Mouse (Mus musculus) cerebellum, adult 2 months (tissue): ENCODE measurements at regions not wholly inside any gene's neighbourhood (a gene's known extent, or its start where the extent isn't known, plus 50 kb on each side); places are given as distances from the start of the nearest gene placed in this dataset.

Source experiments
- DNase-seq, 2 experiments: peaks; one replicate each; pipeline ENCODE4 v3.0.0; 2021
- H3K27ac ChIP-seq: fragments of 200-500 bp; 2 replicates; pipeline ENCODE4 v1.5.1; 2012; ENCODE audit warnings: low read length, control low read depth, inconsistent platforms; ENCODE audit not compliant: insufficient read depth
- H3K27me3 ChIP-seq: fragments of 200-500 bp; 2 replicates; pipeline ENCODE4 v1.6.1; 2012; ENCODE audit warnings: inconsistent platforms, mild to moderate bottlenecking, low read length, moderate library complexity; ENCODE audit not compliant: control insufficient read depth, insufficient read depth
- H3K4me1 ChIP-seq: fragments of 200-500 bp; 2 replicates; pipeline ENCODE4 v1.6.1; 2011; ENCODE audit warnings: low read length; ENCODE audit not compliant: control insufficient read depth, insufficient read depth
- H3K4me3 ChIP-seq: fragments of 200-500 bp; replicated peaks from 2 replicates; pipeline ENCODE3; 2011; ENCODE audit warnings: mild to moderate bottlenecking, low read depth, low read length, control low read depth; ENCODE audit not compliant: insufficient read depth
- CTCF ChIP-seq: fragments of 200-500 bp; IDR thresholded peaks from 2 replicates; pipeline ENCODE4 v1.5.1; 2011; ENCODE audit warnings: low read depth, mild to moderate bottlenecking, control low read depth, low read length, moderate library complexity, borderline replicate concordance; ENCODE audit not compliant: insufficient read depth
- POLR2A ChIP-seq: fragments of 200-500 bp; IDR thresholded peaks from 2 replicates; pipeline ENCODE4 v1.6.1; 2011; ENCODE audit warnings: low read length, control low read depth, borderline replicate concordance; ENCODE audit not compliant: insufficient read depth
- WGBS: fragments of 180-500 bp; shearing (Covaris S2); methylation state at CpG from one replicate; pipeline ENCODE4 v1.1.7; 2018; 5-methylcytosine and 5-hydroxymethylcytosine counted together

DNA sequence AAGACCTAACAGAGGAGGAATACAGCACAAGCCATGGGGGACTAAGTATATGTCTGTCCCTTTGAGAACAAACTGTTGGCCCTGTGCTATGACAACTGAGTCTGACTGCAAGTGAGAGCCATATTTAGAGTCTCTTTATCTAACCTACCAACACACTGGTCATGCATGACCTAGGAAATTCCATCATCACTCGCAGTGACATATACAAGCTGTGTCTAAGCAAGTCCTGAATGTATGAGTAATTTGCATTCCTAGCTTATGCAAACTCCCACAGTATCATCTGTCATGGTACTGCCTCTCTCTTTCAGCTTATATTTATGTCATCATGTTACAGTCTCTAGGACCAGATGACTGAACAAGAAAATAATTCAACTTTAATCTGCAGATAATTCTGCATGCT is 257.1 kb upstream of the Eci2 start:
- H3K4me3 ChIP-seq, result no peak overlapping the region
- no peak for TF ChIP-seq CTCF
- no peak for TF ChIP-seq POLR2A
- no peak overlapping the region for H3K27ac ChIP-seq
- no peaks in the 10 kb centered on the region for H3K4me1 ChIP-seq
- 86% methylated on average over 1 of the region's 1 CpGs for WGBS
- DNase-seq, result no peak
- no peaks in the 10 kb centered on the region for H3K27me3 ChIP-seq

DNA sequence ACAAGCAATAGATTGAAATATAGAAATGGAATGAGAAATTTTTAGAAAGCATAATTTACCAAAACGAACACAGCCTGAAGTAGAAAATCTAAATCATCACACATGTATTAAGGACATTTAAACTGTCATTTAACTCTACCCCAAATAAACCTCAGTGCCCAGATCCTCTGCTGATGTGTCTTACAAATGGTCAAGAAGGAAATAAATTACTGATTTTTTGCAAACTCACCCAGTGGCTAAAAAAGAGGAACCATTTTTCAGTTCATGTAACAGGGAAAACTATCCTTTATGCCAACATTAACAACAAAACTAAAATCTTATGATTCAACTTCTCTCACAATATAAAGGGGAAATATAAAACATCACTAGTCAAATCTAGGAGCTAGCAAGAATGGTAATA is 275.2 kb upstream of the Eci2 start:
- WGBS, result 90% methylated on average over 1 of the region's 1 CpGs
- DNase-seq, result no peak
- no peak overlapping the region for H3K4me3 ChIP-seq
- H3K27ac ChIP-seq, result no peak overlapping the region
- TF ChIP-seq CTCF (no peak), POLR2A (no peak)
- no peaks in the 10 kb centered on the region for H3K27me3 ChIP-seq
- H3K4me1 ChIP-seq, result no peaks in the 10 kb centered on the region

DNA sequence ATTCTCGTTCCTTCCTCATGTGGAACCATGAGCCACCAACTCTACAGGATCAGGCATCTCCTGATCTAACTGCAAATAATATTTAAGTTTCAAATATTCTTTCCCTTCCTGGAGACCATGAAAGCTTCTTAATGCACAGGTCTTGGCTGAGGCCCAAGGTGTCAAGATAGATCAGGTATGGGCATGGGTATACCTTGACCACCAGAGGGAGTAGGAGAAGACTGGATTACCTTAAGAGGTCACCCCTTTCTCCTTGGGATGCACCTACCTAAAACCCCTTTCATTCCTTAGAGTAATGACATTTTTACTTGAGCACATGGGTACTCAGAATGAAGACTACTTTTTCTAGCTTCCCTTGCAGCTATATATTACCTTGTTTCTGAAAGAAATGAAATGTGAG is 289.9 kb upstream of the Eci2 start:
- TF ChIP-seq CTCF, result no peak
- TF ChIP-seq POLR2A, result no peak
- H3K4me3 ChIP-seq, result no peak overlapping the region
- no peak overlapping the region for H3K27ac ChIP-seq
- no peaks in the 10 kb centered on the region for H3K4me1 ChIP-seq
- no peak for DNase-seq
- WGBS, result 95% methylated on average over 1 of the region's 1 CpGs
- no peaks in the 10 kb centered on the region for H3K27me3 ChIP-seq

DNA sequence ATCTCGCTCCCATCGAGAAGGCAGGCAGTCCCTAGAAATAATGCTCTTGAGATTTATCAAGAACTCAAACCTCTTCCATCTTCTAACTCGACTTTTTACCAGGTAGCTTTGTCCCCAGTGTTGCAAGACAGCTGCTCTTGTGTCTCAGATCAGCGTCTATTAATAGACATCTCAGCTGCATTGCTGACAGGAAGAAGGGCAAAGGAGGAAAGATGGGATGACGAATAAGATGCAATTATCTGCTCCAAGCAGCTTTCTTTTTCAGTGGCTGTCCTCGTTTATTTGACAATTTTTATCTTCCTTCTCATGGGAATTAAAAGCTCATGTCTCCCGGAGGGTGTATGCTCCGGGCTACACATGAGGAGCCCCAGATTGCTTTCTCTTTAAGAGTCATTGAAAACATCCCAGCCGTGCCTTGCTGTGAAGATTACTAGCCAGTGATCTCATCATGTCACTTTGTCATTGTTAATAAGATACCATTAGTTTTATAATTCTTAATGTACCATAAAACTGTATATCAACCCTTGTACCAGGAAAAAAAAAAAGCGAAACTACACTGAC is 299.9 kb upstream of the Eci2 start:
- TF ChIP-seq CTCF (no peak), POLR2A (no peak)
- no peak for DNase-seq
- Histone ChIP-seq H3K4me1 (no peaks in the 10 kb centered on the region), H3K27ac (no peak overlapping the region), H3K4me3 (no peak overlapping the region), H3K27me3 (no peaks in the 10 kb centered on the region)
- WGBS, result 60% methylated on average over 10 of the region's 10 CpGs

DNA sequence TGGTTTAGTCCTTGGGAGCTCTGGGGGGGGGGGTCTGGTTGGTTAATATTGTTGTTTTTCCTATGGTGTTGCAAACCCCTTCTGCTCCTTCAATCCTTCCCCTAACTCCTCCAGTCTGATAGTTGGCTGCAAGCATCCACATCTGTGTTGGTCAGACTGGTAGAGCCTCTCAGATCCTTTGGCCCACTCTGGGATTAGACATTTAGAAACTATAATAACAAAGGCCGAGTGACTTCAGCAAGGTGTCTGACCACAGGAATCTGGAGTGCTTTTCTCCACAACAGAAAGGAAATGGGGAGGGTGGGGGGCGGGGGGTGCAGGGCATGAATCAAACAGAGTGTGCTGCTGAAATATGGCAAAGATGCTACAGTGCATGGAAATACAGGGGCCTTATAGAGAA is 301.4 kb upstream of the Eci2 start:
- Histone ChIP-seq H3K27ac (no peak overlapping the region), H3K4me1 (no peaks in the 10 kb centered on the region), H3K27me3 (no peaks in the 10 kb centered on the region), H3K4me3 (no peak overlapping the region)
- no peak for TF ChIP-seq POLR2A
- DNase-seq, result no peak
- WGBS, result 68% methylated on average over 2 of the region's 2 CpGs

DNA sequence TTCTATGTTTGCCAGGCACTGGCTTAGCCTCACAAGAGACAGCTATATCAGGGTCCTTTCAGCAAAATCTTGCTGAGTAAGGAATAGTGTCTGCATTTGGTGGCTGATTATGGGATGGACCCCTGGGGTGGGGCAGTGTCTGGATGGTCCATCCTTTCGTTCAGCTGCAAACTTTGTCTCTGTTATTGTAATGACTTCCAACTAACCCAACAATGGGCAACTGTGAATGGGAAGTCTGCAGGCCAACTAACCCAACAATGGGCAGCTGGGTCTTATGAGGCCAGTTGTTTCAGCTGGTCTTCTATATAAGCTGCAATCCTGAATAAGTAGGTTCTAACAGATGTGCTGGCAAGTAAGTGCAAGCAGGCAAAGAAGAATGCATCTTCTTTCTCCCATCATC is 304.0 kb upstream of the Eci2 start:
- Histone ChIP-seq H3K27me3 (no peaks in the 10 kb centered on the region), H3K27ac (no peak overlapping the region), H3K4me3 (no peak overlapping the region), H3K4me1 (no peaks in the 10 kb centered on the region)
- TF ChIP-seq CTCF (no peak), POLR2A (no peak)
- WGBS, result 62% methylated on average over 1 of the region's 1 CpGs
- DNase-seq, result no peak

DNA sequence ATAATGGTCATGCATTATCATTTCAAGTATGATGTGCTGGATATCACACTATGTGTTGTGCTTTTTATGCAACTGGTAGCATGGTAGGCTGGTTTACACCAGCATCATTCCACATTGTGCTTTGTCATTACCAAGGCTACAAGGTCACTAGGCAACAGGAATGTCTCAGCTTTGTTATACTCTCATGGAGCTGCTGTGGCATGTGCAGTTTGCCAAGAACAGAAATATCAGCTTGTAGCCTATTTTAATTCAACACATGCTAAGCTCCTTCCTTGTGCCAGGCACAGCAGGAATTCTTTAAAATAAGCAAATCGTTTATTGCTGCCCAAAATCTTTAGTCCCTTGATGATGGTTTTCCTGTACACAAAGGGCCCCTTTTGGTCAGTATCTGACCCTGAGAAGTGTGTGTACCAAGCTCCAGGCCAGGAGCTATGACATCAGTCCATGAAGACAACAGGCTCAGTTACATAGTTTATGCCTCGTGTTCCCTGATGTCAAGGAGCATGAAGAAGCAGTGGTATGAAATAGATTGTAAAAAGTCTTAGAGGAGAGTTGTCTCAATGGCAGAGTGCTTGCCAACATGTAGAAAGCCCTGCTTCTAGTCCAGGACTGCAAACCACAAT is 314.0 kb upstream of the Cdyl start:
- Histone ChIP-seq H3K27me3 (no peaks in the 10 kb centered on the region), H3K27ac (no peak overlapping the region), H3K4me3 (no peak overlapping the region), H3K4me1 (peaks cover 4% of the 10 kb centered on the region; the same call in 1 of the 2 replicates)
- TF ChIP-seq CTCF (no peak), POLR2A (no peak)
- 17% methylated on average over 2 of the region's 2 CpGs for WGBS
- DNase-seq, result peak in 1 of 2 experiments; percentile 8

DNA sequence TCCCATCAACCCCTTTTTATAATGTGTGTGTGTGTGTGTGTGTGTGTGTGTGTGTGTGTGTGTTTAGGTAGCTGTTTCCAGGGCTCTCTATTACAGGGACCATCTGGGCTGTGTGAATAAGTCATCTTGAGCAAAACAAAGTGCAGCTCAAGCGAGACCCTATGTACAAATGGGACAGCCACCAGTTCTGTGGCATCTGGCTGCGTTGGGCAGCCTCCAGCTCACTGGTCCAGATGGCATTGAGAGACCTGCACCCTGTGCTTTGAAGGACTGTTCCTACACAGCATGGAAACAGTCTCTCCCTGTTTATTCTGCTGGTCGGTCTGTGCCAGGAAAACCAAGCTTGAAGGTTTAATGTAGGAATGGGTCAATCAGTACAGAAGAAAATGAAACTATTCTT is 311.4 kb upstream of the Cdyl start:
- H3K4me3 ChIP-seq, result no peak overlapping the region
- peaks cover 4% of the 10 kb centered on the region; the same call in 1 of the 2 replicates for H3K4me1 ChIP-seq
- TF ChIP-seq CTCF, result no peak
- TF ChIP-seq POLR2A, result no peak
- no peaks in the 10 kb centered on the region for H3K27me3 ChIP-seq
- DNase-seq, result peak in 1 of 2 experiments; percentile 4
- 19% methylated on average over 3 of the region's 3 CpGs for WGBS
- no peak overlapping the region for H3K27ac ChIP-seq
